In genomic region chr6:97269596-97269995, GRCm38 (mm10) we compare ENCODE assay signal across 25 mouse cellular contexts. TPM values are rescaled to one million over a fixed set of nuclear protein-coding genes. Genes with fewer than 3 reads are reported as not detected.
DNase-seq lines count a peak whose midpoint lies in the region; ATAC-seq and TF ChIP-seq lines count a peak whose summit lies in the region.
"Had no signal": no experiment of that assay in that cellular context is flagged by ENCODE, and none has a peak within 500 bp of the region (broad histone marks: within the 10 kb centered on the region; RNA-seq: fewer than 3 reads in every experiment).

No protein-coding gene starts in this region.

- H3K4me3 ChIP-seq in gastrocnemius, adult 2 months = no peak overlapping the region
- no peak overlapping the region for H3K4me3 ChIP-seq in heart, embryonic 10.5 days
- no peak overlapping the region for H3K4me3 ChIP-seq in heart, embryonic 11.5 days (ENCODE audit: low read depth, low read length)
- H3K4me3 ChIP-seq in liver, embryonic 16.5 days (ENCODE audit: low read depth, low read length) = no peak overlapping the region
- no peak overlapping the region for H3K4me3 ChIP-seq in liver, embryonic 11.5 days (ENCODE audit: low read depth, low read length)
- H3K4me3 ChIP-seq: embryonic facial prominence, embryonic 12.5 days; embryonic facial prominence, embryonic 15.5 days; erythroblast, embryonic 14.5 days; forebrain, embryonic 10.5 days; forebrain, embryonic 12.5 days had no signal

- TF ChIP-seq CTCF in gastrocnemius, adult 2 months (IDR thresholded peaks at IDR 0.05) = no peak

- DNase-seq in gastrocnemius, adult 2 months = no peak
- no peak for DNase-seq in gastrocnemius, postnatal 4 days (ENCODE audit: low spot score in 2 of 2)
- peak; percentile 58 for DNase-seq in heart, embryonic 10.5 days (ENCODE audit: low spot score)
- no peak for DNase-seq in liver, embryonic 11.5 days (ENCODE audit: low spot score)
- DNase-seq: adrenal gland, adult 2 months; adrenal gland, postnatal 10 days; adrenal gland, postnatal 25 days; cerebellum, adult 11 months; cerebellum, adult 18-20 months; cerebellum, adult 8-10 months; cerebellum, adult 9-11 months; cerebellum, postnatal 14 days; cerebellum, postnatal 36 days; embryo, embryonic 11 days had no signal

- no peaks in the 10 kb centered on the region for H3K9me3 ChIP-seq in heart, embryonic 10.5 days
- no peaks in the 10 kb centered on the region for H3K9me3 ChIP-seq in heart, embryonic 11.5 days (replicated peaks; ENCODE audit: control insufficient read depth, low read length)
- no peaks in the 10 kb centered on the region for H3K9me3 ChIP-seq in liver, embryonic 16.5 days (replicated peaks; ENCODE audit: control insufficient read depth, low read length)
- H3K9me3 ChIP-seq in liver, embryonic 11.5 days (ENCODE audit: control insufficient read depth, low read length) = no peaks in the 10 kb centered on the region
- H3K9me3 ChIP-seq: embryonic facial prominence, embryonic 12.5 days; embryonic facial prominence, embryonic 15.5 days; forebrain, embryonic 10.5 days; forebrain, embryonic 12.5 days had no signal

- no peak overlapping the region for H3K9ac ChIP-seq in heart, embryonic 11.5 days (ENCODE audit: low read depth, low read length)
- no peak overlapping the region for H3K9ac ChIP-seq in liver, embryonic 16.5 days (ENCODE audit: low read depth, low read length)
- no peak overlapping the region for H3K9ac ChIP-seq in liver, embryonic 11.5 days (ENCODE audit: low read depth, low read length)
- H3K9ac ChIP-seq: embryonic facial prominence, embryonic 12.5 days; embryonic facial prominence, embryonic 15.5 days; forebrain, embryonic 12.5 days had no signal

- intact Hi-C loops in gastrocnemius, adult 2 months (cut with DNase I) = no loop called here

- peaks cover 3% of the 10 kb centered on the region for H3K4me1 ChIP-seq in heart, embryonic 10.5 days
- H3K4me1 ChIP-seq in heart, embryonic 11.5 days (ENCODE audit: control insufficient read depth, insufficient read depth, low read length) = 0 out of 2 replicates have a peak, but pooled peaks cover 2% of the 10 kb centered on the region
- H3K4me1 ChIP-seq in liver, embryonic 16.5 days (ENCODE audit: control insufficient read depth, low read depth, low read length) = no peaks in the 10 kb centered on the region
- no peaks in the 10 kb centered on the region for H3K4me1 ChIP-seq in liver, embryonic 11.5 days (replicated peaks; ENCODE audit: control insufficient read depth, insufficient read depth, low read length)
- H3K4me1 ChIP-seq: embryonic facial prominence, embryonic 12.5 days; embryonic facial prominence, embryonic 15.5 days had no signal

- H3K36me3 ChIP-seq in heart, embryonic 10.5 days = no peaks in the 10 kb centered on the region
- H3K36me3 ChIP-seq in heart, embryonic 11.5 days (ENCODE audit: control insufficient read depth, insufficient read depth, low read length) = no peaks in the 10 kb centered on the region
- no peaks in the 10 kb centered on the region for H3K36me3 ChIP-seq in liver, embryonic 16.5 days (ENCODE audit: control insufficient read depth, insufficient read depth)
- no peaks in the 10 kb centered on the region for H3K36me3 ChIP-seq in liver, embryonic 11.5 days (ENCODE audit: control insufficient read depth, insufficient read depth, low read length)
- H3K36me3 ChIP-seq: embryonic facial prominence, embryonic 12.5 days; embryonic facial prominence, embryonic 15.5 days; forebrain, embryonic 10.5 days; forebrain, embryonic 12.5 days had no signal

- no peaks in the 10 kb centered on the region for H3K27me3 ChIP-seq in heart, embryonic 10.5 days (ENCODE audit: insufficient read depth, poor library complexity, severe bottlenecking)
- H3K27me3 ChIP-seq in heart, embryonic 11.5 days (ENCODE audit: control insufficient read depth, insufficient read depth, low read length) = no peaks in the 10 kb centered on the region
- H3K27me3 ChIP-seq in liver, embryonic 16.5 days (ENCODE audit: control insufficient read depth, insufficient read depth, low read depth, low read length) = no peaks in the 10 kb centered on the region
- no peaks in the 10 kb centered on the region for H3K27me3 ChIP-seq in liver, embryonic 11.5 days (replicated peaks; ENCODE audit: control insufficient read depth, insufficient read depth, low read length)
- H3K27me3 ChIP-seq: embryonic facial prominence, embryonic 12.5 days; embryonic facial prominence, embryonic 15.5 days; forebrain, embryonic 12.5 days had no signal

- 0 out of 2 replicates have a peak overlapping the region, but pooled peaks have one; percentile 4 for H3K27ac ChIP-seq in gastrocnemius, adult 2 months
- no peak overlapping the region for H3K27ac ChIP-seq in heart, embryonic 10.5 days
- H3K27ac ChIP-seq in heart, embryonic 11.5 days (ENCODE audit: low read depth, low read length) = no peak overlapping the region
- H3K27ac ChIP-seq in liver, embryonic 16.5 days (ENCODE audit: low read length) = no peak overlapping the region
- no peak overlapping the region for H3K27ac ChIP-seq in liver, embryonic 11.5 days (ENCODE audit: low read depth, low read length)
- H3K27ac ChIP-seq: embryonic facial prominence, embryonic 12.5 days; embryonic facial prominence, embryonic 15.5 days; forebrain, embryonic 10.5 days; forebrain, embryonic 12.5 days had no signal

- H3K4me2 ChIP-seq in heart, embryonic 11.5 days = no peak overlapping the region
- H3K4me2 ChIP-seq in liver, embryonic 16.5 days (ENCODE audit: low read depth, low read length) = no peak overlapping the region
- H3K4me2 ChIP-seq in liver, embryonic 11.5 days = no peak overlapping the region
- H3K4me2 ChIP-seq: embryonic facial prominence, embryonic 12.5 days; embryonic facial prominence, embryonic 15.5 days; forebrain, embryonic 12.5 days had no signal

- ATAC-seq in heart, embryonic 11.5 days (replicated peaks; ENCODE audit: insufficient number of reproducible peaks, low FRiP score, low TSS enrichment) = no peak
- 0 out of 2 replicates have a peak, but pooled peaks have one; percentile 21 for ATAC-seq in liver, embryonic 16.5 days (ENCODE audit: low read depth)
- ATAC-seq in liver, embryonic 11.5 days (replicated peaks; ENCODE audit: low FRiP score) = no peak
- ATAC-seq: forebrain, embryonic 14.5 days; forebrain, embryonic 16.5 days had no signal

- 77% methylated on average over 11 of the region's 11 CpGs for WGBS in heart, embryonic 10.5 days
- 79% methylated on average over 11 of the region's 11 CpGs for WGBS in heart, embryonic 11.5 days (ENCODE audit: insufficient replicate concordance)
- WGBS in liver, embryonic 16.5 days (ENCODE audit: insufficient replicate concordance) = 60% methylated on average over 11 of the region's 11 CpGs
- WGBS in liver, embryonic 11.5 days = 73% methylated on average over 11 of the region's 11 CpGs

RNA-seq across cellular contexts. Expression of gene Lmod3, which starts 17.0 kb away (rescaled TPM):
- 100 to 1,000 TPM in 1 of 2 experiments, 10 to 100 TPM in 1; 95.4 to 186 TPM for total RNA-seq in gastrocnemius, adult 2 months (2021)
- 100 to 1,000 TPM; 156 to 173 TPM for total RNA-seq in gastrocnemius, postnatal 4 days (2021)
- polyA plus RNA-seq in heart, embryonic 10.5 days (2016; fragmentation: Nextera tagmentation; extraction: Ambion mirVana) = 10.5 and 17.5 TPM in 2 replicates
- 19.0 and 19.3 TPM in 2 replicates for polyA plus RNA-seq in heart, embryonic 11.5 days (2014; fragmentation: Nextera tagmentation; extraction: Ambion mirVana)
- polyA plus RNA-seq in liver, embryonic 16.5 days (2015; fragmentation: Nextera tagmentation; extraction: Ambion mirVana) = 0.20 and 0.81 TPM in 2 replicates
- 0.08 TPM in 1 of 2 replicates, not detected in the other for polyA plus RNA-seq in liver, embryonic 11.5 days (2014; fragmentation: Nextera tagmentation; extraction: Ambion mirVana)
- total RNA-seq: adrenal gland, adult 2 months; adrenal gland, postnatal 25 days; common myeloid progenitor, adult 5-6 weeks; MEL had no signal
- polyA plus RNA-seq: adrenal gland, adult 2 months; erythroblast, embryonic 14.5 days; forebrain, embryonic 10.5 days; forebrain, embryonic 14.5 days; forebrain, embryonic 16.5 days had no signal

RNA-seq across cellular contexts. Expression of gene Arl6ip5, which starts 59.1 kb away (rescaled TPM):
- 100 to 1,000 TPM; 117 to 173 TPM for total RNA-seq in gastrocnemius, adult 2 months (2021)
- total RNA-seq in gastrocnemius, postnatal 4 days (2021) = 100 to 1,000 TPM; 307 to 318 TPM
- polyA plus RNA-seq in heart, embryonic 10.5 days (2016; fragmentation: Nextera tagmentation; extraction: Ambion mirVana) = 54.5 and 87.5 TPM in 2 replicates
- 48.9 and 61.6 TPM in 2 replicates for polyA plus RNA-seq in heart, embryonic 11.5 days (2014; fragmentation: Nextera tagmentation; extraction: Ambion mirVana)
- polyA plus RNA-seq in liver, embryonic 16.5 days (2015; fragmentation: Nextera tagmentation; extraction: Ambion mirVana) = 34.6 and 35.7 TPM in 2 replicates
- polyA plus RNA-seq in liver, embryonic 11.5 days (2014; fragmentation: Nextera tagmentation; extraction: Ambion mirVana) = 36.4 and 38.6 TPM in 2 replicates
